Mouse (Mus musculus): ENCODE measurements at regions not wholly inside any gene's neighbourhood (a gene's known extent, or its start where the extent isn't known, plus 50 kb on each side); places are given as distances from the start of the nearest gene placed in this dataset.

DNA sequence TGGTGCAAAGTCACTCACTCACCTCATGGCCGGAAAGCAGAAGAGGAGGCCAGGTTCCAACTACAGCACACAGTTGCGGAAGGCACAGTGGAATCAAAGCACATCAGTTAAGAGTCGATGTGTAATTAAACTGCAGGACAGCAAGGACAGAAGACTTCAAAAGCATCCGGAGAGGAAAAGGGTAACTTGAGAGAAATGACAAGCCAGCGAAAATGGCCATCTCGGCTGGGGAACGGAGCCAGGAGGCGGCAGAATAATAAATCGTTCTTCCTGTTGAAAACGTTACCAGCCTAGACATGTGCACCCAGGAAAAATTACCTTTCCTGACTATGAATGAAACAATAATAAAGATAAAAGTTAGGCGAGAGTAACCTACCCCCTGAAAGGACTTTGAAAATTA lies 56.2 kb upstream of the Zdhhc17 start:
- TF ChIP-seq CTCF (IDR thresholded peaks at IDR 0.05; ENCODE audit: low read depth, low read length) (no peak), TAL1 (conservative IDR thresholded peaks at IDR 0.05; ENCODE audit: low read depth, low read length) (no peak), GATA1 (IDR thresholded peaks at IDR 0.05; ENCODE audit: borderline replicate concordance, low read length) (no peak), POLR2AphosphoS5 (IDR thresholded peaks at IDR 0.05; ENCODE audit: insufficient replicate concordance, low read depth, low read length) (no peak)
